Mouse (Mus musculus): Measurements from ENCODE around the gene Tm7sf2. TPM values are rescaled to one million over a fixed set of nuclear protein-coding genes. Genes with fewer than 3 reads are reported as not detected.

Gene Tm7sf2
- 30.6 and 49.4 TPM in 2 replicates for polyA plus RNA-seq (2012; rRNA removed)

GRCm38 (mm10) chr19:6067724-6068415 is at the start of gene Tm7sf2:
Gene Tm7sf2, minus strand, starts transcription at chr19:6068373.
- H3K27me3 ChIP-seq (ENCODE audit: control insufficient read depth, insufficient read depth, low read length): no peaks in the 10 kb centered on the region
- peak within 1 kb of the TSS; percentile 67 for H3K4me3 ChIP-seq (ENCODE audit: low read depth, low read length)
- WGBS: 4% methylated on average over 33 of the region's 33 CpGs
- peaks cover 8% of the 10 kb centered on the region for H3K4me1 ChIP-seq (ENCODE audit: control insufficient read depth, insufficient read depth, insufficient read length, low read length)
- TF ChIP-seq POLR2A (IDR thresholded peaks at IDR 0.05; ENCODE audit: low read depth, low read length): peak; percentile 40
- TF ChIP-seq CTCF (IDR thresholded peaks at IDR 0.05; ENCODE audit: extremely low read depth, insufficient read length, insufficient replicate concordance, low read depth, low read length): no peak
- H3K36me3 ChIP-seq (ENCODE audit: control insufficient read depth, insufficient read depth, low read length): peaks cover 21% of the 10 kb centered on the region; the same call in 1 of the 2 replicates
- peak within 1 kb of the TSS; percentile 86 for H3K27ac ChIP-seq (ENCODE audit: insufficient read depth, low read depth, low read length)

- Histone ChIP-seq H3K36me3 (ENCODE audit: control insufficient read depth, insufficient read depth, low read length) (peaks cover 41% of the 10 kb centered on the region), H3K27me3 (ENCODE audit: control insufficient read depth, insufficient read depth, low read length) (no peaks in the 10 kb centered on the region), H3K27ac (ENCODE audit: insufficient read depth, low read depth, low read length) (peak overlapping the region; percentile 83), H3K4me3 (ENCODE audit: low read depth, low read length) (peak overlapping the region; percentile 73), H3K4me1 (ENCODE audit: control insufficient read depth, insufficient read depth, insufficient read length, low read length) (peaks cover 22% of the 10 kb centered on the region)
- no peak; the same call in 1 of the 2 replicates for TF ChIP-seq POLR2A (IDR thresholded peaks at IDR 0.05; ENCODE audit: low read depth, low read length)
- TF ChIP-seq CTCF (IDR thresholded peaks at IDR 0.05; ENCODE audit: extremely low read depth, insufficient read length, insufficient replicate concordance, low read depth, low read length): no peak
- WGBS: 2% methylated on average over 32 of the region's 32 CpGs
Measured at GRCm38 (mm10) chr19:6117346-6117985, 49.3 kb upstream of the Tm7sf2 start.

- Histone ChIP-seq H3K27ac (ENCODE audit: insufficient read depth, low read depth, low read length) (no peak overlapping the region), H3K4me3 (ENCODE audit: low read depth, low read length) (no peak overlapping the region), H3K27me3 (ENCODE audit: control insufficient read depth, insufficient read depth, low read length) (no peaks in the 10 kb centered on the region), H3K36me3 (ENCODE audit: control insufficient read depth, insufficient read depth, low read length) (peaks cover 52% of the 10 kb centered on the region), H3K4me1 (ENCODE audit: control insufficient read depth, insufficient read depth, insufficient read length, low read length) (peaks cover 16% of the 10 kb centered on the region; the same call in 1 of the 2 replicates)
- 81% methylated on average over 15 of the region's 15 CpGs for WGBS
- no peak for TF ChIP-seq CTCF (IDR thresholded peaks at IDR 0.05; ENCODE audit: extremely low read depth, insufficient read length, insufficient replicate concordance, low read depth, low read length)
- TF ChIP-seq POLR2A (IDR thresholded peaks at IDR 0.05; ENCODE audit: low read depth, low read length): no peak
Measured at GRCm38 (mm10) chr19:6116113-6116850, 48.1 kb upstream of the Tm7sf2 start.

GRCm38 (mm10) chr19:6113116-6113515 is 44.9 kb upstream of the Tm7sf2 start:
- Histone ChIP-seq H3K4me1 (ENCODE audit: control insufficient read depth, insufficient read depth, insufficient read length, low read length) (peaks cover 6% of the 10 kb centered on the region; the same call in 1 of the 2 replicates), H3K27me3 (ENCODE audit: control insufficient read depth, insufficient read depth, low read length) (no peaks in the 10 kb centered on the region), H3K27ac (ENCODE audit: insufficient read depth, low read depth, low read length) (no peak overlapping the region), H3K36me3 (ENCODE audit: control insufficient read depth, insufficient read depth, low read length) (peaks cover 71% of the 10 kb centered on the region), H3K4me3 (ENCODE audit: low read depth, low read length) (no peak overlapping the region)
- TF ChIP-seq CTCF (IDR thresholded peaks at IDR 0.05; ENCODE audit: extremely low read depth, insufficient read length, insufficient replicate concordance, low read depth, low read length) (no peak), POLR2A (IDR thresholded peaks at IDR 0.05; ENCODE audit: low read depth, low read length) (no peak)
- 57% methylated on average over 6 of the region's 6 CpGs for WGBS

GRCm38 (mm10) chr19:6105586-6105985 is 37.4 kb upstream of the Tm7sf2 start, which contains the start of gene Naaladl1:
Gene Naaladl1, plus strand, starts transcription at chr19:6105782.
- peaks cover 21% of the 10 kb centered on the region; the same call in 1 of the 2 replicates for H3K36me3 ChIP-seq (ENCODE audit: control insufficient read depth, insufficient read depth, low read length)
- WGBS: 38% methylated on average over 7 of the region's 7 CpGs
- TF ChIP-seq CTCF (IDR thresholded peaks at IDR 0.05; ENCODE audit: extremely low read depth, insufficient read length, insufficient replicate concordance, low read depth, low read length) (no peak), POLR2A (IDR thresholded peaks at IDR 0.05; ENCODE audit: low read depth, low read length) (peak; percentile 95)
- peak within 1 kb of the TSS; percentile 64 for H3K4me3 ChIP-seq (ENCODE audit: low read depth, low read length)
- no peaks in the 10 kb centered on the region for H3K27me3 ChIP-seq (ENCODE audit: control insufficient read depth, insufficient read depth, low read length)
- H3K4me1 ChIP-seq (ENCODE audit: control insufficient read depth, insufficient read depth, insufficient read length, low read length): peaks cover 19% of the 10 kb centered on the region
- peak within 1 kb of the TSS; percentile 71 for H3K27ac ChIP-seq (ENCODE audit: insufficient read depth, low read depth, low read length)

GRCm38 (mm10) chr19:6104476-6104875 is 36.3 kb upstream of the Tm7sf2 start:
- TF ChIP-seq CTCF (IDR thresholded peaks at IDR 0.05; ENCODE audit: extremely low read depth, insufficient read length, insufficient replicate concordance, low read depth, low read length) (no peak), POLR2A (IDR thresholded peaks at IDR 0.05; ENCODE audit: low read depth, low read length) (no peak)
- peaks cover 19% of the 10 kb centered on the region for H3K4me1 ChIP-seq (ENCODE audit: control insufficient read depth, insufficient read depth, insufficient read length, low read length)
- 30% methylated on average over 4 of the region's 4 CpGs for WGBS
- H3K27me3 ChIP-seq (ENCODE audit: control insufficient read depth, insufficient read depth, low read length): no peaks in the 10 kb centered on the region
- peak overlapping the region; percentile 71 for H3K27ac ChIP-seq (ENCODE audit: insufficient read depth, low read depth, low read length)
- H3K4me3 ChIP-seq (ENCODE audit: low read depth, low read length): no peak overlapping the region
- H3K36me3 ChIP-seq (ENCODE audit: control insufficient read depth, insufficient read depth, low read length): peaks cover 14% of the 10 kb centered on the region; the same call in 1 of the 2 replicates
